Mouse (Mus musculus) lung, adult 2 months (tissue): ENCODE results near the gene Nid1.
"Not testable (repeated sequence)": the region's sequence is repeated elsewhere in the genome, so short reads cannot be mapped to it uniquely, and the experiment has no call there.

ENCODE experiments used
- CTCF ChIP-seq: fragments of 200-500 bp; IDR thresholded peaks from 2 replicates; pipeline ENCODE4 v1.5.1; 2011; ENCODE audit warnings: mild to moderate bottlenecking, low read length, control low read depth; ENCODE audit not compliant: insufficient read depth
- POLR2A ChIP-seq: fragments of 200-500 bp; IDR thresholded peaks from 2 replicates; pipeline ENCODE4 v1.6.1; 2011; ENCODE audit warnings: low read depth, mild to moderate bottlenecking, control low read depth, low read length, borderline replicate concordance; ENCODE audit errors: extremely low read depth

DNA sequence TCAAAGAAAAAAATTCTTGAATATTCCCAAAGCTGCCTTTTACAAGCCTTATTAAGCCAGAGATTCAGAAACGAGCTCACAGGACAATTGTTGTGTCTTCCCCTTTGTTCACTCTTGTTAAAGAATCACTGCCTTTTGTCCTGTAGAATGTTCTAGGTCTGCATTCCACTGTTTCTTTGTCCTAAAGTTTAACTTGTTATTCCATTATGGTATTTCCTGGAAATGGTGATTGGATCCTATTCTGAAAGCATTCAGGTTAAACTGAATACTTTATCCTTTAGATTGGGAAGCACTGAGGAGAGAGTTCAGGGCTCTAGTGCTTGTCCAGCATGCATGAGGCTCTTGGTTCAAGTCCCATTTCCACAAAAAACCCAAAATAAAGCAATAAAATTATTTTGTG is 13.6 kb downstream of the Nid1 start:
- not testable (repeated sequence) for TF ChIP-seq POLR2A, CTCF
